Mouse (Mus musculus) heart, postnatal 10 days (tissue): ENCODE results near the gene Kcnh7. TPM values are rescaled to one million over a fixed set of nuclear protein-coding genes. Genes with fewer than 3 reads are reported as not detected.
A peak's percentile ranks its signal among the peaks of the same experiment; 100 is the strongest.

Source experiments
- DNase-seq, 2 experiments: peaks; one replicate each; pipeline ENCODE4 v3.0.0; 2021
- intact Hi-C: fragments of 180-260 bp; cut with DNase I; formaldehyde crosslinking; loops from one replicate; pipeline ENCODE4 v1.15.1; 2025
- total RNA-seq, 2 experiments: library from RNA; stranded (reverse); gene quantifications; 2 replicates each; pipeline ENCODE4 v1.2.3; 2021

Gene Kcnh7
- total RNA-seq, 2 experiments from 2014 or later = 0.42 to 0.84 TPM

- DNase-seq = no peak
- intact Hi-C loops = no loop called here
These were observed 531.6 kb downstream of the Kcnh7 start for GRCm38 (mm10) chr2:62652466-62652865.

- intact Hi-C loops = no loop called here
These were observed 532.2 kb downstream of the Kcnh7 start for GRCm38 (mm10) chr2:62651890-62652289.

GRCm38 (mm10) chr2:62646671-62647289 is 537.3 kb downstream of the Kcnh7 start:
- peak in 1 of 2 experiments; percentile 41 for DNase-seq
- intact Hi-C loops = loop anchor here (5.0 kb wide), 1 partner anchor 806 kb away; no protein-coding TSS in a partner anchor

More at GRCm38 (mm10) chr2:62651890-62652289, 532.2 kb downstream of the Kcnh7 start:
- DNase-seq = no peak

GRCm38 (mm10) chr2:62646014-62646645 is 538.0 kb downstream of the Kcnh7 start, which contains the start of gene Ifih1:
TSS of gene Ifih1 (minus strand) at chr2:62646255.
- peak; percentile 67 to 76 for DNase-seq
- intact Hi-C loops = loop anchor here (5.0 kb wide), 1 partner anchor 806 kb away; no protein-coding TSS in a partner anchor

- intact Hi-C loops = loop anchor here (5.0 kb wide), 1 partner anchor 807 kb away; no protein-coding TSS in a partner anchor
- DNase-seq = peak; percentile 23 to 33
These were observed 538.6 kb downstream of the Kcnh7 start for GRCm38 (mm10) chr2:62645475-62645874.

- DNase-seq = no peak
- intact Hi-C loops = loop anchor here (5.0 kb wide), 1 partner anchor 807 kb away; no protein-coding TSS in a partner anchor
These were observed 539.2 kb downstream of the Kcnh7 start for GRCm38 (mm10) chr2:62644891-62645290.
